Mouse (Mus musculus) retina, embryonic 14.5 days (tissue): ENCODE measurements around the gene Med26.

ENCODE experiments used
- DNase-seq: peaks from one replicate; pipeline ENCODE4 v3.0.0-alpha.2; 2015; ENCODE audit warnings: low spot score

Med26 gene

GRCm38 (mm10) chr8:72547122-72547801 is 808 bp downstream of the Med26 start:
- peak; percentile 1 for DNase-seq

- no peak for DNase-seq
Measured at GRCm38 (mm10) chr8:72539234-72539633, 8.8 kb downstream of the Med26 start.

GRCm38 (mm10) chr8:72534888-72535287 is 13.2 kb downstream of the Med26 start:
- no peak for DNase-seq

GRCm38 (mm10) chr8:72532103-72532502 is 16.0 kb downstream of the Med26 start:
- no peak for DNase-seq

- no peak for DNase-seq
Measured at GRCm38 (mm10) chr8:72521888-72522287, 26.2 kb downstream of the Med26 start.

GRCm38 (mm10) chr8:72517421-72517988 is 30.6 kb downstream of the Med26 start:
- no peak for DNase-seq

GRCm38 (mm10) chr8:72513158-72513557 is 34.9 kb downstream of the Med26 start:
- DNase-seq: no peak

- DNase-seq: no peak
Measured at GRCm38 (mm10) chr8:72512648-72513047, 35.4 kb downstream of the Med26 start.

- no peak for DNase-seq
Measured at GRCm38 (mm10) chr8:72507505-72507904, 40.6 kb downstream of the Med26 start.

GRCm38 (mm10) chr8:72504637-72505314 is 43.3 kb downstream of the Med26 start:
- DNase-seq: no peak

- no peak for DNase-seq
Measured at GRCm38 (mm10) chr8:72504137-72504536, 43.9 kb downstream of the Med26 start.

GRCm38 (mm10) chr8:72500521-72500931 is 47.5 kb downstream of the Med26 start:
- no peak for DNase-seq

- no peak for DNase-seq
Measured at GRCm38 (mm10) chr8:72499521-72500284, 48.4 kb downstream of the Med26 start.

- no peak for DNase-seq
Measured at GRCm38 (mm10) chr8:72498527-72498926, 49.5 kb downstream of the Med26 start.

- DNase-seq: no peak
Measured at GRCm38 (mm10) chr8:72497911-72498310, 50.2 kb downstream of the Med26 start.

- no peak for DNase-seq
Measured at GRCm38 (mm10) chr8:72496217-72496616, 51.9 kb downstream of the Med26 start.

- DNase-seq: peak; percentile 46
Measured at GRCm38 (mm10) chr8:72495411-72496111, 52.5 kb downstream of the Med26 start.

- peak; percentile 13 for DNase-seq
Measured at GRCm38 (mm10) chr8:72493381-72493780, 54.7 kb downstream of the Med26 start.

- peak; percentile 98 for DNase-seq
Measured at GRCm38 (mm10) chr8:72492622-72493081, 55.4 kb downstream of the Med26 start.

GRCm38 (mm10) chr8:72491680-72492621 is 56.1 kb downstream of the Med26 start, which contains the start of gene Slc35e1:
Slc35e1 (minus strand) TSS chr8:72492614.
- peak; percentile 11 for DNase-seq

GRCm38 (mm10) chr8:72491017-72491416 is 57.1 kb downstream of the Med26 start:
- no peak for DNase-seq
